Mouse (Mus musculus) liver, embryonic 14.5 days (tissue): Measurements from ENCODE around the gene Pafah1b2. TPM values are rescaled to one million over a fixed set of nuclear protein-coding genes. Genes with fewer than 3 reads are reported as not detected.

Experiments used
- ATAC-seq: fragments of 200-750 bp; cut with Nextera tagmentation; 2 replicates; pipeline ENCODE4 v1.8.0; 2017; ENCODE audit warnings: moderate number of reproducible peaks, mild to moderate bottlenecking, moderate library complexity; ENCODE audit not compliant: insufficient read depth
- DNase-seq, 3 experiments: peaks; one replicate each; pipeline ENCODE4 v3.0.0-alpha.2; 2012 to 2013; ENCODE audit warnings: low read depth in 3 of 3, low spot score in 3 of 3
- H3K27ac ChIP-seq: fragments of 300-500 bp; sonication (generic); 2 replicates; pipeline ENCODE4 v1.5.1; 2014; ENCODE audit warnings: moderate library complexity, mild to moderate bottlenecking, control low read depth, inconsistent platforms
- H3K27me3 ChIP-seq: fragments of 300-500 bp; sonication (generic); 2 replicates; pipeline ENCODE4 v1.6.1; 2014; ENCODE audit warnings: mild to moderate bottlenecking, low read length, moderate library complexity; ENCODE audit not compliant: control insufficient read depth, insufficient read depth
- H3K36me3 ChIP-seq: fragments of 300-500 bp; sonication (generic); replicated peaks from 2 replicates; pipeline ENCODE4 v1.6.1; 2014; ENCODE audit warnings: low read depth; ENCODE audit not compliant: control insufficient read depth, insufficient read depth
- H3K4me1 ChIP-seq, 2 experiments: fragments of 200-500 bp in 1 of 2; fragments of 300-500 bp in 1 of 2; sonication (generic) in 1 of 2; replicated peaks; 2 replicates each; pipeline ENCODE4 v1.6.1; 2012 to 2014; ENCODE audit warnings: antibody characterized with exemption in 1 of 2, inconsistent platforms in 1 of 2, low read length in 1 of 2; ENCODE audit not compliant: control insufficient read depth in 2 of 2, insufficient read depth in 2 of 2
- H3K4me2 ChIP-seq: fragments of 300-500 bp; sonication (generic); 2 replicates; pipeline ENCODE4 v1.6.1; 2014; ENCODE audit warnings: low read depth, mild to moderate bottlenecking, control low read depth, moderate library complexity
- H3K4me3 ChIP-seq, 2 experiments: fragments of 200-500 bp in 1 of 2; fragments of 300-500 bp in 1 of 2; sonication (generic) in 1 of 2; 2 replicates each; pipeline ENCODE4 v1.5.1; 2012 to 2014; ENCODE audit warnings: low read depth in 2 of 2, low read length in 2 of 2, mild to moderate bottlenecking in 2 of 2, control low read depth in 1 of 2, inconsistent platforms in 1 of 2, moderate library complexity in 1 of 2; ENCODE audit not compliant: insufficient read depth in 1 of 2
- H3K9ac ChIP-seq: fragments of 300-500 bp; sonication (generic); replicated peaks from 2 replicates; pipeline ENCODE4 v1.6.1; 2014; ENCODE audit warnings: mild to moderate bottlenecking, control low read depth, moderate library complexity
- H3K9me3 ChIP-seq: fragments of 300-500 bp; sonication (generic); 2 replicates; pipeline ENCODE4 v1.6.1; 2016; ENCODE audit warnings: low read length, mixed read lengths; ENCODE audit not compliant: control insufficient read depth
- CTCF ChIP-seq: IDR thresholded peaks from 2 replicates; pipeline ENCODE4 v1.5.1; 2016; ENCODE audit warnings: antibody characterized with exemption, low read depth, control low read depth
- EP300 ChIP-seq: IDR thresholded peaks from 2 replicates; pipeline ENCODE4 v1.6.1; 2016; ENCODE audit warnings: antibody characterized with exemption, low read depth
- WGBS: fragments of 180-500 bp; shearing (Covaris S2); extraction: QIAGEN DNeasy Blood & Tissue Kit; methylation state at CpG from one replicate; pipeline ENCODE4 v1.1.7; 2014; ENCODE audit not compliant: insufficient replicate concordance; 5-methylcytosine and 5-hydroxymethylcytosine counted together
- polyA plus RNA-seq, 2 experiments: library from polyadenylated mRNA; depleted of rRNA in 1 of 2; stranded (reverse) in 1 of 2; unstranded in 1 of 2; fragments of >200 nt; fragmentation: Nextera tagmentation in 1 of 2; extraction: Ambion mirVana in 1 of 2; gene quantifications; 2 replicates each; pipeline versions ENCODE4 v1.2.1 to v1.2.3; 2012 to 2014

Pafah1b2 gene
- polyA plus RNA-seq, 2 experiments = 23.1 to 59.6 TPM

DNA sequence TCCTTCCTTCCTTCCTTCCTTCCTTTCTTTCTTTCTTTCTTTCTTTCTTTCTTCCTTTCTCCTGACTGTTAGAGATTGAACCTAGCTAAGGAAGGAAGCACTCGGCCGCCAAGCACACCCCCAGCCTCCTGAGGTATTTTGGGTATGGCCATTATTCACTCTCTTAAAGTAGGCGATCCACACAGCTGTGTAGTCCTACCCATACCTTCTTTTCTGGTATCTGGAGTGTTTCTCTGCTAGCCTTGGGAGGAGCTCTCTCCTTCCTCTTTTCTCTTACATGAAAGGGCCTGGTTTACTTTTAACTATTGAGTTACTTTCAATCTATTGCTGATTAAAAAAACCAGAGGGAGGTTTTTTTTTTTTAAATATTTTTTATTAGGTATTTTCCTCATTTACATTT lies 21.4 kb upstream of the Pafah1b2 start:
- no peaks in the 10 kb centered on the region for H3K36me3 ChIP-seq
- H3K4me2 ChIP-seq = no peak overlapping the region
- no peaks in the 10 kb centered on the region for H3K9me3 ChIP-seq
- WGBS = 34% methylated on average over 3 of the region's 3 CpGs
- no peak overlapping the region for H3K4me3 ChIP-seq
- H3K4me1 ChIP-seq = 0 out of 4 replicates have a peak, but pooled peaks cover 0 to 6% of the 10 kb centered on the region in 2 experiments
- TF ChIP-seq CTCF (no peak), EP300 (no peak)
- H3K27ac ChIP-seq = no peak overlapping the region
- H3K27me3 ChIP-seq = no peaks in the 10 kb centered on the region
- H3K9ac ChIP-seq = no peak overlapping the region
- no peak for ATAC-seq
- DNase-seq = no peak

DNA sequence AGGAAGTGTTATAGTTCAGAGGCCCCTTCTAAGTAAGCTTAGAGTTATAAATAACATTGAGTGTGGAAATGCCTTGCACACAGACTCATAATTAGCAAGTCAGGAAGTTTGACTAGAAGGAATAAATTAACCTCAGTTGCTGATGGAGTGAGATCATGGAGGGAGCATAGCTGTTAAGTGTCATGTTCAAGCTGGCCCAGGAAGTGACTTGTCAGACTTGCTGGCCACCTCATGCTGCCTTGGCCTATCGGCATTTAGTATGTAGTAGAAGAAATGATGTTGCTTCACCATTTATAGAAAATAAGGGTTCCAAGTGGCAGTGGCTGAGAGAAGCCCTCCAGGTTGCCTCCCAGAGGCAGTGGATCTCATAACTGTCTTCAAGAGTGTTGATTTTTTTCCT lies 20.6 kb upstream of the Pafah1b2 start:
- H3K4me2 ChIP-seq = no peak overlapping the region
- no peak overlapping the region for H3K9ac ChIP-seq
- no peaks in the 10 kb centered on the region for H3K27me3 ChIP-seq
- 43% methylated on average over 1 of the region's 1 CpGs for WGBS
- no peak overlapping the region for H3K27ac ChIP-seq
- no peaks in the 10 kb centered on the region for H3K9me3 ChIP-seq
- no peak for TF ChIP-seq EP300
- no peak for TF ChIP-seq CTCF
- DNase-seq (no peak), ATAC-seq (no peak)
- H3K36me3 ChIP-seq = no peaks in the 10 kb centered on the region
- H3K4me3 ChIP-seq = no peak overlapping the region
- H3K4me1 ChIP-seq = peaks cover 0 to 6% of the 10 kb centered on the region in 2 experiments; a peak in 1 of 4 replicates

DNA sequence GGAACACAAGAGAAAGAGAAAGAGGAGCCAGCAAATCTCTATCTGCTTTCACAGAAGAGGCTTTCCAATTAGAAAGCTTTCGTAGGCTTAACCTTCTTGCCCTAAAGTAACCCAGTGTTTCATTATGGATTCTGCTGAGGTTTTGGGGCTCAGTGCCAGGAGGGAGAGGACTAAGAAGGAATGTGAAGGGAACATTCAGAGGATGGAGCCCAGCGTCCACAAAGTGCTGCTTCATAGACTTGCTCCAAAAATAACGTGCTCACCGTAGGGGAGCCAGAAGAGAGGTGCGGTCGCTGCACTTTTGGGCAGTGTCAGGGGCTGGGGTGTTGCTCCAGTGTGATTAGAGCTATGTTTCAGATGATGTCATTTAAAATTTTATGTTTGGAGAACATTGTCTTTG lies 19.7 kb upstream of the Pafah1b2 start:
- no peak for TF ChIP-seq CTCF
- no peak for TF ChIP-seq EP300
- no peaks in the 10 kb centered on the region for H3K27me3 ChIP-seq
- H3K4me1 ChIP-seq = peaks cover 0 to 6% of the 10 kb centered on the region in 2 experiments; a peak in 1 of 4 replicates
- no peak for ATAC-seq
- H3K9ac ChIP-seq = no peak overlapping the region
- H3K9me3 ChIP-seq = no peaks in the 10 kb centered on the region
- DNase-seq = no peak
- H3K27ac ChIP-seq = no peak overlapping the region
- no peak overlapping the region for H3K4me3 ChIP-seq
- 74% methylated on average over 6 of the region's 6 CpGs for WGBS
- H3K4me2 ChIP-seq = no peak overlapping the region
- H3K36me3 ChIP-seq = no peaks in the 10 kb centered on the region

DNA sequence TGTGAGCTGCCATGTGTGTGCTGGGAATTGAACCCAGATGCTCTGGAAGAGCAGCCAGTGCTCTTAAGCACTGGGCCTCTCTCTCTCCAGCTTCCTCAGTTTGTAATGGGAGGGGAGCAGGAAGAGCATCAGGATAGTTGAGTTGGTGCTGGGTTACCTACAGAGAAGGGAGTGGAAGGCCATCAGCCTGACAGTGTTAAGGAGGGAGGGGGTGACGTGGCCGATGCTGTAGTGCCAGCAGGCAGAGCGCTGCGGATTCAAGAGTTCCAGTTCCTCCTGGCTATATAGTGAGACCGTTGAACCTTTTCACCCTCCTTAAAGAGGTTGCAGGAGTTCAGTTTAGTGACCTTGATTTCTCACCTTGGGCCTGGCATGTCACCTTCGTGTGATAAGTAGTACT lies 18.5 kb upstream of the Pafah1b2 start:
- WGBS = 71% methylated on average over 6 of the region's 6 CpGs
- no peak overlapping the region for H3K4me3 ChIP-seq
- no peak for DNase-seq

DNA sequence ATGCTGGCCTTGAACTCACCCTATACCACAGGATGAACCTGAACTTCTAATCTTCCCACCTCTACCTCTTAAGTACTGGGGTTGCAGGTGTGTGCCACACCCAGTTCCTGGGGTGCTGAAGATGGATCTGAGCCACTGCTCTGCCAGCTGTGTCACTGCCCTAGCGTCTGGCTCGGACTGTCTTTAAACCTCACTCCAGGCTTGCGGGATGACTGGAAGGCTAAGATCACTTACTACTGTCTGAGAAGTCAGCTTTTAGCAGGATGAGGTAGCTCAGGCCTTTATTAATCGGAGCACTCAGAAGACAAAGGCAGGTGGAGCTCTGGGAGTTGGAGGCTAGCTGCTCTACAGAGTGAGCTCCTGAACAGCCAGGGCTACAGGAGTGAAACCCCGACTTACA lies 17.7 kb upstream of the Pafah1b2 start:
- Histone ChIP-seq H3K4me2 (no peak overlapping the region), H3K4me3 (no peak overlapping the region), H3K9ac (no peak overlapping the region), H3K27me3 (no peaks in the 10 kb centered on the region), H3K4me1 (peaks cover 0 to 6% of the 10 kb centered on the region in 2 experiments; a peak in 1 of 4 replicates), H3K27ac (no peak overlapping the region), H3K36me3 (no peaks in the 10 kb centered on the region), H3K9me3 (no peaks in the 10 kb centered on the region)
- ATAC-seq (no peak), DNase-seq (no peak)
- 76% methylated on average over 5 of the region's 5 CpGs for WGBS
- no peak for TF ChIP-seq EP300
- TF ChIP-seq CTCF = no peak

More for the DNA sequence above, 18.5 kb upstream of the Pafah1b2 start:
- H3K9ac ChIP-seq = no peak overlapping the region
- no peak overlapping the region for H3K4me2 ChIP-seq
- no peaks in the 10 kb centered on the region for H3K27me3 ChIP-seq
- no peaks in the 10 kb centered on the region for H3K36me3 ChIP-seq
- ATAC-seq = no peak
- TF ChIP-seq EP300 = no peak
- TF ChIP-seq CTCF = no peak
- no peak overlapping the region for H3K27ac ChIP-seq
- H3K4me1 ChIP-seq = peaks cover 0 to 6% of the 10 kb centered on the region in 2 experiments; a peak in 1 of 4 replicates
- no peaks in the 10 kb centered on the region for H3K9me3 ChIP-seq
